Mouse (Mus musculus) thymus, adult 2 months (tissue): ENCODE measurements at regions not wholly inside any gene's neighbourhood (a gene's known extent, or its start where the extent isn't known, plus 50 kb on each side); places are given as distances from the start of the nearest gene placed in this dataset.

ENCODE experiments used
- CTCF ChIP-seq: fragments of 200-500 bp; IDR thresholded peaks from 2 replicates; pipeline ENCODE4 v1.5.1; 2012; ENCODE audit warnings: mild to moderate bottlenecking, control low read depth, low read length, moderate library complexity, borderline replicate concordance; ENCODE audit not compliant: control insufficient read depth, poor library complexity, insufficient read depth; ENCODE audit errors: extremely low read depth
- POLR2A ChIP-seq: fragments of 200-500 bp; IDR thresholded peaks from 2 replicates; pipeline ENCODE4 v1.6.1; 2012; ENCODE audit warnings: mild to moderate bottlenecking, low read length, control low read depth, moderate library complexity; ENCODE audit not compliant: control insufficient read depth, poor library complexity, insufficient read depth; ENCODE audit errors: extremely low read depth

DNA sequence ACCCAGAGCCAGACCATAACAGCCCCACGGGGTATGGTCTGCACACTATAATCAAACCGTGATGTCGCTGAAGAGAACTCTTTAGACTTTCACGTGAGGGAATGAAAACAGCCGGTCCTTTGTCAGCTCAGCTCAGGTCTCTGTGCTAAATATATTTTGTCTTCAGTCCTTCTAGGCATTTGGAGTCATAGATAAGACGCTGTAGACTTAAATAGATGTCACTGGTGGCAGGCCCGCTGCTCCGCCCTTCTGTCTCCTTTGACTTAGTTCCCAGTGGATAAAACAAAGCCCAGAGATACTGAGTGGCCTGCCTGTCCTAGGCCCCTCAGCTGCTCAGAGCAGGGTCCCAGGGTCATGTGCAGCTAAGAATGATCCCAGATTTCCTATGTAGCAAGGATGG is 57.2 kb upstream of the Pim1 start:
- TF ChIP-seq CTCF: no peak
- no peak for TF ChIP-seq POLR2A
